Mouse (Mus musculus) forebrain, embryonic 14.5 days (tissue): ENCODE data around the gene Gm45799. TPM values are rescaled to one million over a fixed set of nuclear protein-coding genes. Genes with fewer than 3 reads are reported as not detected.

Experiments
- ATAC-seq: fragments of 200-750 bp; cut with Nextera tagmentation; 2 replicates; pipeline ENCODE4 v1.8.0; 2017; ENCODE audit warnings: mild to moderate bottlenecking, moderate library complexity
- DNase-seq: peaks from one replicate; pipeline ENCODE4 v3.0.0-alpha.2; 2015; ENCODE audit warnings: low spot score
- H3K27ac ChIP-seq: fragments of 300-500 bp; sonication (generic); 2 replicates; pipeline ENCODE4 v1.5.1; 2014; ENCODE audit warnings: low read depth, mild to moderate bottlenecking, control low read depth, low read length, moderate library complexity
- H3K27me3 ChIP-seq: fragments of 300-500 bp; sonication (generic); replicated peaks from 2 replicates; pipeline ENCODE4 v1.6.1; 2014; ENCODE audit warnings: low read length, control low read depth, mixed read lengths; ENCODE audit not compliant: control insufficient read depth, insufficient read depth
- H3K36me3 ChIP-seq: fragments of 300-500 bp; sonication (generic); 2 replicates; pipeline ENCODE4 v1.6.1; 2014; ENCODE audit warnings: low read length, control low read depth; ENCODE audit not compliant: control insufficient read depth, insufficient read depth
- H3K4me1 ChIP-seq: fragments of 300-500 bp; sonication (generic); 2 replicates; pipeline ENCODE4 v1.6.1; 2014; ENCODE audit warnings: antibody characterized with exemption, low read length, control low read depth; ENCODE audit not compliant: control insufficient read depth, insufficient read depth
- H3K4me2 ChIP-seq: fragments of 300-500 bp; sonication (generic); 2 replicates; pipeline ENCODE4 v1.6.1; 2014; ENCODE audit warnings: mild to moderate bottlenecking, control low read depth, low read length
- H3K4me3 ChIP-seq: fragments of 300-500 bp; sonication (generic); 2 replicates; pipeline ENCODE4 v1.5.1; 2014; ENCODE audit warnings: low read depth, low read length, control low read depth
- H3K9ac ChIP-seq: fragments of 300-500 bp; sonication (generic); 2 replicates; pipeline ENCODE4 v1.6.1; 2014; ENCODE audit warnings: mild to moderate bottlenecking, low read length, control low read depth, moderate library complexity
- H3K9me3 ChIP-seq: fragments of 300-500 bp; sonication (generic); replicated peaks from 2 replicates; pipeline ENCODE4 v1.6.1; 2016; ENCODE audit warnings: low read length, control low read depth, mixed read lengths; ENCODE audit not compliant: control insufficient read depth
- WGBS: fragments of 180-500 bp; shearing (Covaris S2); extraction: QIAGEN DNeasy Blood & Tissue Kit; methylation state at CpG from one replicate; pipeline ENCODE4 v1.1.7; 2014; 5-methylcytosine and 5-hydroxymethylcytosine counted together
- polyA plus RNA-seq: library from polyadenylated mRNA; unstranded; fragments of >200 nt; fragmentation: Nextera tagmentation; extraction: Ambion mirVana; gene quantifications from 2 replicates; pipeline ENCODE4 v1.2.1, GENCODE M21; 2014

Gm45799 gene
- polyA plus RNA-seq, 1 experiment from 2014 or later: 25.0 TPM

GRCm38 (mm10) chr7:105635726-105636125 is 4.6 kb upstream of the Gm45799 start:
- Histone ChIP-seq H3K9me3 (no peaks in the 10 kb centered on the region), H3K27ac (no peak overlapping the region), H3K4me3 (no peak overlapping the region), H3K27me3 (no peaks in the 10 kb centered on the region), H3K4me2 (no peak overlapping the region), H3K36me3 (peaks cover 19% of the 10 kb centered on the region), H3K4me1 (peaks cover 16% of the 10 kb centered on the region), H3K9ac (no peak overlapping the region)
- DNase-seq (no peak), ATAC-seq (no peak)
- 89% methylated on average over 2 of the region's 2 CpGs for WGBS

- Histone ChIP-seq H3K4me2 (no peak overlapping the region), H3K9me3 (no peaks in the 10 kb centered on the region), H3K4me3 (no peak overlapping the region), H3K9ac (no peak overlapping the region), H3K36me3 (peaks cover 27% of the 10 kb centered on the region), H3K27me3 (no peaks in the 10 kb centered on the region), H3K27ac (no peak overlapping the region), H3K4me1 (peaks cover 11% of the 10 kb centered on the region)
- ATAC-seq: no peak
- WGBS: 91% methylated on average over 6 of the region's 6 CpGs
- DNase-seq: no peak
These were observed 1.6 kb upstream of the Gm45799 start for GRCm38 (mm10) chr7:105638776-105639175.

DNA sequence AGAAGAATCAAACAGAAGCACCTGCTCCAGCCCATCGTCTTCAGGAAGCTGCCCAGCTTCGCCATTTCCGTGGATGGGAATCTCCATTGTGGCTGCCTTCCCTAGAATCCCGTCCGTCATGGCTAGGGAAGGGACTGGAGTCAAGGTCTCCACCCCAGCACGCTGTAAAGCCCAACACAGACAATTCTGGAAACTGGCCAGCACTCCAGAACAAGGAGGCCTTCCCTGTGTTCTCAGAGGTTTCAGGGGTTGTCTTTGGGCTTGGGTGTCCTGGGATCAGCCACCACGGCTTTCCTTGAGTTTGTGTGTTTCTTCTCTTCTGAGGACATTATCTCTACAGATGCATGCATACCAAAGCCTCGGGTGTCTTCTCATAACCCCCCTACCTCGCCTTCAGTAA is 1.0 kb upstream of the Gm45799 start:
- Histone ChIP-seq H3K4me3 (peak overlapping the region; percentile 68), H3K27ac (no peak overlapping the region), H3K9me3 (no peaks in the 10 kb centered on the region), H3K27me3 (no peaks in the 10 kb centered on the region), H3K4me2 (peak overlapping the region; percentile 95), H3K4me1 (peaks cover 11% of the 10 kb centered on the region), H3K9ac (peak overlapping the region; percentile 81), H3K36me3 (peaks cover 30% of the 10 kb centered on the region)
- WGBS: 74% methylated on average over 9 of the region's 9 CpGs
- DNase-seq: no peak
- no peak for ATAC-seq

- WGBS: 0% methylated on average over 2 of the region's 2 CpGs
- no peak for DNase-seq
- peak within 1 kb of the TSS; percentile 95 for H3K4me2 ChIP-seq
- ATAC-seq: no peak; the same call in 1 of the 2 replicates
- H3K4me1 ChIP-seq: peaks cover 11% of the 10 kb centered on the region
- H3K9ac ChIP-seq: peak within 1 kb of the TSS; percentile 81
- H3K4me3 ChIP-seq: peak within 1 kb of the TSS; percentile 68
- no peaks in the 10 kb centered on the region for H3K27me3 ChIP-seq
- peaks cover 30% of the 10 kb centered on the region for H3K36me3 ChIP-seq
- peak within 1 kb of the TSS; percentile 67 for H3K27ac ChIP-seq
- H3K9me3 ChIP-seq: no peaks in the 10 kb centered on the region
These were observed 596 bp upstream of the Gm45799 start, which contains the start of gene Timm10b for GRCm38 (mm10) chr7:105639756-105640155. Timm10b (plus strand) TSS chr7:105640056.

GRCm38 (mm10) chr7:105640894-105641255 is 523 bp downstream of the Gm45799 start:
- 0% methylated on average over 18 of the region's 18 CpGs for WGBS
- H3K36me3 ChIP-seq: peaks cover 27% of the 10 kb centered on the region
- DNase-seq (peak; percentile 8), ATAC-seq (no peak)
- H3K4me3 ChIP-seq: peak overlapping the region; percentile 68
- H3K9me3 ChIP-seq: no peaks in the 10 kb centered on the region
- H3K4me1 ChIP-seq: peaks cover 11% of the 10 kb centered on the region
- peak overlapping the region; percentile 95 for H3K4me2 ChIP-seq
- H3K27me3 ChIP-seq: no peaks in the 10 kb centered on the region
- peak overlapping the region; percentile 67 for H3K27ac ChIP-seq
- peak overlapping the region; percentile 81 for H3K9ac ChIP-seq

GRCm38 (mm10) chr7:105641936-105642335 is 1.6 kb downstream of the Gm45799 start:
- H3K36me3 ChIP-seq: peaks cover 18% of the 10 kb centered on the region
- ATAC-seq: no peak
- no peak overlapping the region for H3K4me2 ChIP-seq
- H3K4me1 ChIP-seq: peaks cover 11% of the 10 kb centered on the region
- no peaks in the 10 kb centered on the region for H3K9me3 ChIP-seq
- H3K4me3 ChIP-seq: no peak overlapping the region
- no peak overlapping the region; the same call in 1 of the 2 replicates for H3K27ac ChIP-seq
- H3K9ac ChIP-seq: no peak overlapping the region
- DNase-seq: no peak
- 75% methylated on average over 3 of the region's 3 CpGs for WGBS
- H3K27me3 ChIP-seq: no peaks in the 10 kb centered on the region

DNA sequence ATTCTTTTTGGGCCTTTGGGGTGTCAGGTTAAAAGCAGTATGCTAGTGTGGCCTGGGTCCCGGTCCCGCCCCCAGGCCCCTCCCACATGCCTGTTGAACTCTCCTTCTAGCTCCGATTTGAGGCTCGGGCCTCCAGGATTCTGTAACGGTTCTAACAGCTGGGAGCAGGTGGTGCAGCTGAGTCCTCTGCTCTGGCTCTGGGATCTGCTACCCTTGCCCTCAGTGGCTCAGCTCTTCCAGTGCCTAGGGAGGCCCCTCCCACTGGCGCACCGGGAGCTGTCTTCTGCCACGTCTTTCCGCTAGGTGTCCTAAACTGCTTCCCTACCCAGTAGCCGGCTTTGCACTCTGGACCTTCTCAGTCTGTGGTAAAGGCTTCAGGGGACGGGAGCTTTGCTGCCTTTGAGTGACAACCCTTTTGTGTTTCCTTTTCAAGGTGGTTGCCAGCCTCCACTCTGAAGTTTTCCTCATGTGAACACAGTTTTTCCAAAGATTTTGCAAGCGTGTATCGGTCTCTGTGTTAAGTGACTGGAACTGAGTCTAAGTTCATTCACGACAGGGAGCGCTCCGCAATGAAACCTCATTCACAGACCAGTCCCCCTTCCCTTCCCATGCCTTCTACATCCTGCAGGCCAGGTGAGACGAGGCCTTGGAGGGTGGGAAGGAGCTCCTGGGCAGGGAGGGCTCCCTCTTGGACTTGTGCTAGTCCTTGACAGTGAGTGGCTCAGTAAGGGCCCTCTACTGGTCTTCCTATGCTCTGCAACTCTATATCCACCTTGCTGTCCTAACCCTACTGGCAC is 10.5 kb downstream of the Gm45799 start, which contains the start of gene Dnhd1:
TSS of gene Dnhd1 (plus strand) at position 189 of the 797 bp plus-strand sequence.
- Histone ChIP-seq H3K36me3 (no peaks in the 10 kb centered on the region), H3K27ac (no peak within 1 kb of the TSS), H3K27me3 (no peaks in the 10 kb centered on the region), H3K4me2 (peak within 1 kb of the TSS; percentile 56), H3K4me3 (peak within 1 kb of the TSS; percentile 29), H3K4me1 (no peaks in the 10 kb centered on the region), H3K9me3 (no peaks in the 10 kb centered on the region), H3K9ac (peak within 1 kb of the TSS; percentile 38)
- 1% methylated on average over 17 of the region's 17 CpGs for WGBS
- ATAC-seq: peak; percentile 96
- DNase-seq: peak; percentile 69

GRCm38 (mm10) chr7:105685541-105686197 is 45.3 kb downstream of the Gm45799 start:
- ATAC-seq (no peak), DNase-seq (no peak)
- no peak overlapping the region for H3K4me2 ChIP-seq
- no peak overlapping the region for H3K9ac ChIP-seq
- H3K36me3 ChIP-seq: no peaks in the 10 kb centered on the region
- H3K27me3 ChIP-seq: no peaks in the 10 kb centered on the region
- no peaks in the 10 kb centered on the region for H3K9me3 ChIP-seq
- WGBS: 8% methylated on average over 13 of the region's 13 CpGs
- H3K4me1 ChIP-seq: no peaks in the 10 kb centered on the region
- H3K27ac ChIP-seq: no peak overlapping the region
- no peak overlapping the region for H3K4me3 ChIP-seq

GRCm38 (mm10) chr7:105690875-105691274 is 50.5 kb downstream of the Gm45799 start:
- H3K9me3 ChIP-seq: no peaks in the 10 kb centered on the region
- 79% methylated on average over 1 of the region's 1 CpGs for WGBS
- H3K4me1 ChIP-seq: no peaks in the 10 kb centered on the region
- H3K4me3 ChIP-seq: no peak overlapping the region
- DNase-seq (no peak), ATAC-seq (no peak)
- H3K36me3 ChIP-seq: no peaks in the 10 kb centered on the region
- no peak overlapping the region for H3K4me2 ChIP-seq
- H3K9ac ChIP-seq: no peak overlapping the region
- no peaks in the 10 kb centered on the region for H3K27me3 ChIP-seq
- no peak overlapping the region for H3K27ac ChIP-seq
